Mouse (Mus musculus): ENCODE measurements at regions not wholly inside any gene's neighbourhood (a gene's known extent, or its start where the extent isn't known, plus 50 kb on each side); places are given as distances from the start of the nearest gene placed in this dataset.

DNA sequence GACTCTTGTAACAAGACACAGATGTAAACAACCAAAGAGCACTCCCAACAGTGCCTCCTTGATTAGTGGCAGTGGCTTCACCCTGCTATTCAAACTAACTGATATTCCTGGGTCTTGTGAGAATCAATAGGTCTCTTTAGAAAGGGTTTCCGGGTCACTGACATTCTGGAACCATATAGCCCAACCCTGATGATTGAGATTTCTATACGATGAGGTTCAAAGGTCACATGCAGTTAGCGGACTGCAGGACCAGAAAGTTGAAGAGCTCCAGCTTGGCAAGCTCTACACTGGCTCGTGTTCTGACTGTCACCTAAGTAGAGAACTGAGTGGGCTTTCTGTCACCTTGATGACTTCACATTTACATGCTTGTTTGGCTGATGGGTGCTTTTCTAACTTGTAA, 235.4 kb upstream of the Meis1 start:
- 67% methylated on average over 4 of the region's 4 CpGs for WGBS
- no peak overlapping the region for H3K4me2 ChIP-seq
- H3K4me3 ChIP-seq (ENCODE audit: low read depth, low read length): no peak overlapping the region
- no peaks in the 10 kb centered on the region for H3K27me3 ChIP-seq (ENCODE audit: control insufficient read depth, insufficient read depth, low read length)
- no peak overlapping the region for H3K27ac ChIP-seq (ENCODE audit: low read depth, low read length)
- no peaks in the 10 kb centered on the region for H3K4me1 ChIP-seq (ENCODE audit: control insufficient read depth, insufficient read depth, low read length)
- H3K36me3 ChIP-seq (ENCODE audit: control insufficient read depth, insufficient read depth, low read length): no peaks in the 10 kb centered on the region
- H3K9ac ChIP-seq (ENCODE audit: low read length): no peak overlapping the region
- H3K9me3 ChIP-seq (ENCODE audit: control insufficient read depth, low read length): no peaks in the 10 kb centered on the region
- DNase-seq (ENCODE audit: low spot score, missing footprints): no peak
- ATAC-seq (ENCODE audit: low FRiP score): no peak

DNA sequence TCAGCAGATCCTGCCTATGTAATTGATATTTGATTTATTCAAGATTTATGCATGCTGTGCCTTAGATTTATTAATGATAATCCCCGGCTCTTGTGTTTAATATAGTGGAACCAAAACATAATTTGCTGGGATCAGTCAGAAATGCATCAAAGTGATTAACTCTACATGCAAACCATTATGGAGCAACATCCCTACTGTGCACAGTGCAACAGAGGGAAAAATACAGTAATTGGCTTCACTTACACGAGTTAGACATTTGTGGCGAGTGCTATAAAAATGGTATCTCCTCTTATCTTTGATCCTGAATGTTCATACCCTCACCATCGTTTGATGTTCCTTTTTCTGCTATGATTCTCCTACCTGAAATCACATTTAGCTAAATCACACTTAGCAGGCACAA, 238.8 kb upstream of the Meis1 start:
- no peak for DNase-seq (ENCODE audit: low spot score, missing footprints)
- ATAC-seq (ENCODE audit: low FRiP score): no peak
- Histone ChIP-seq H3K27ac (ENCODE audit: low read depth, low read length) (no peak overlapping the region), H3K36me3 (ENCODE audit: control insufficient read depth, insufficient read depth, low read length) (no peaks in the 10 kb centered on the region), H3K4me3 (ENCODE audit: low read depth, low read length) (no peak overlapping the region), H3K9me3 (ENCODE audit: control insufficient read depth, low read length) (no peaks in the 10 kb centered on the region), H3K4me1 (ENCODE audit: control insufficient read depth, insufficient read depth, low read length) (no peaks in the 10 kb centered on the region), H3K9ac (ENCODE audit: low read length) (no peak overlapping the region), H3K4me2 (no peak overlapping the region), H3K27me3 (ENCODE audit: control insufficient read depth, insufficient read depth, low read length) (no peaks in the 10 kb centered on the region)
- WGBS: 86% methylated on average over 4 of the region's 4 CpGs

DNA sequence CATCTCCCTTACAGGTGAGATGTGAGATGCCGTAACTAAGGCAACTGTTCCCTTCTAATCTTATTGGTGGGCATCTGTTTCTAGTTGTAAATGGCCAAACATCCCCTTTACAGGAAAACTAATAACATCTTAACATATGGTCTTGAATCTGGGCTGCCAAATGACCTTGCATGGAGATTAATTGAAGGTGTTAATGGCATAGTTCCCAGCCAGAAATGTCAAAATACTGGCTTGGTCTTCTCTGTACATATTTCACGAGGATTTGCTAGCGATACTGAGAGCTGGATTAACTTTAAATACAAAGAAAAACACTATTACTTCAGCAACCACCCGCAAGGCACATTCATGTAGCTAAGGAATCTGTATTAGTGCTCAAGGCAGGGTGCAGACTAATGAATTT, 244.0 kb upstream of the Meis1 start:
- Histone ChIP-seq H3K27me3 (ENCODE audit: control insufficient read depth, insufficient read depth, low read length) (no peaks in the 10 kb centered on the region), H3K4me2 (no peak overlapping the region), H3K9me3 (ENCODE audit: control insufficient read depth, low read length) (no peaks in the 10 kb centered on the region), H3K36me3 (ENCODE audit: control insufficient read depth, insufficient read depth, low read length) (no peaks in the 10 kb centered on the region), H3K4me3 (ENCODE audit: low read depth, low read length) (no peak overlapping the region), H3K4me1 (ENCODE audit: control insufficient read depth, insufficient read depth, low read length) (no peaks in the 10 kb centered on the region), H3K9ac (ENCODE audit: low read length) (no peak overlapping the region), H3K27ac (ENCODE audit: low read depth, low read length) (no peak overlapping the region)
- 77% methylated on average over 4 of the region's 4 CpGs for WGBS
- ATAC-seq (ENCODE audit: low FRiP score) (no peak), DNase-seq (ENCODE audit: low spot score, missing footprints) (no peak)

DNA sequence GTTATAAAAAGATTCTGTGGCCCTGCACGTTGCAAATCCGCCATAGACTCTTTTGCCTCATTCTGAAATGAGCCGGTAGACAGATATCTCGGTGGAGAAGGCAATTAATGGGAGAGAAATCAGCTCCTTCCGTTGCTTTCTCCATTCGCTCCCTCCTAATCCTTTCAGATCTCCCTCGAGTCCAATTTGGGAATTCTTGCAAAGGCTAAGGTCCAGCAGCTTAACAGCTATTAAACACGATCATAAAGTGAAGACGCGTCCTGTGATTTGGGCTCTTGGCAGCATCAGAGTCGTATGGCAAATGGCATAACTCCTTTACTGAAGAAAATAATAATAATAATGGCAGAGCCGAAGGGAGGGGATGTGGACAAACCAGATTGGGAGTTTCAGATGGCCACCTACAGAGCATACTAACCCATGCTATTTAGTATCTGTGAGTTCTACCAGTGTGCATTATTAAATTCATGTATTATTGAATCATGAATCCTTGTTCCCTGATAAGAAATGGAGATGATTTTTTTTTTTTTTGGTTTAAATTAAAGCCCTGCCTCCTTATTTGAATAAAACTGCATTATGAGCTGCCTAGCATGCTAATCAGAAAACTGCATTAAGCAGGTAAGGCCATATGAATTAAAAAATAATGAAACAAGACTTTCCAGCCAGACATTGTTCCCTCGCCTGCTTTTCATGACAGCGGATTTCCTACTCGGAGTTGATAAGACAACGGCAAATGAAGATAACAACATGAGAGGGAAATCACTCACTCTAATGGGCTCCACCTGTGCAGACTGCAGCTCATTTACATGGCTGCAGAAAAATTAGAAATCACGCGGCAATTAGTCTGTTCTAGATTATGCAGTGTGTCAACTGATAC, 246.2 kb upstream of the Meis1 start:
- no peak overlapping the region for H3K27ac ChIP-seq (ENCODE audit: low read depth, low read length)
- H3K27me3 ChIP-seq (ENCODE audit: control insufficient read depth, insufficient read depth, low read length): no peaks in the 10 kb centered on the region
- no peaks in the 10 kb centered on the region for H3K9me3 ChIP-seq (ENCODE audit: control insufficient read depth, low read length)
- no peak overlapping the region for H3K4me3 ChIP-seq (ENCODE audit: low read depth, low read length)
- H3K9ac ChIP-seq (ENCODE audit: low read length): no peak overlapping the region
- ATAC-seq (ENCODE audit: low FRiP score): no peak
- 82% methylated on average over 18 of the region's 18 CpGs for WGBS
- H3K4me1 ChIP-seq (ENCODE audit: control insufficient read depth, insufficient read depth, low read length): no peaks in the 10 kb centered on the region
- no peaks in the 10 kb centered on the region for H3K36me3 ChIP-seq (ENCODE audit: control insufficient read depth, insufficient read depth, low read length)
- no peak for DNase-seq (ENCODE audit: low spot score, missing footprints)
- H3K4me2 ChIP-seq: no peak overlapping the region

DNA sequence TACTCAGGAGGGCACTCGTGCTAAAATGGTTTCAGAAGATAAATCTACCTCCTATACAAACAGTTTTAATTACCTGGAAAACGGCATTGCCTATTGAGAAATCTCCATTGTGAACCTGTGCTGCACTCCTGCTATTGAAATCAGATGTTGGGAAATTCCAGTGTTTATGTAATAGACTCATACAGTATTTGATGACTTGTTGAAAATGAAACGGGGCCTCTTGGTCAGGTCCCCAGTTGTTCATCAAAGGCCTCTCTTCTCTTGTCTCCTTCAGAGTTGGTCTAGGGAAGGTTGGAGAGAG, 246.8 kb upstream of the Meis1 start:
- ATAC-seq (ENCODE audit: low FRiP score) (no peak), DNase-seq (ENCODE audit: low spot score, missing footprints) (no peak)
- Histone ChIP-seq H3K4me1 (ENCODE audit: control insufficient read depth, insufficient read depth, low read length) (no peaks in the 10 kb centered on the region), H3K9me3 (ENCODE audit: control insufficient read depth, low read length) (no peaks in the 10 kb centered on the region), H3K4me2 (no peak overlapping the region), H3K27me3 (ENCODE audit: control insufficient read depth, insufficient read depth, low read length) (no peaks in the 10 kb centered on the region), H3K36me3 (ENCODE audit: control insufficient read depth, insufficient read depth, low read length) (no peaks in the 10 kb centered on the region), H3K4me3 (ENCODE audit: low read depth, low read length) (no peak overlapping the region), H3K9ac (ENCODE audit: low read length) (no peak overlapping the region), H3K27ac (ENCODE audit: low read depth, low read length) (no peak overlapping the region)
- WGBS: 84% methylated on average over 3 of the region's 3 CpGs

DNA sequence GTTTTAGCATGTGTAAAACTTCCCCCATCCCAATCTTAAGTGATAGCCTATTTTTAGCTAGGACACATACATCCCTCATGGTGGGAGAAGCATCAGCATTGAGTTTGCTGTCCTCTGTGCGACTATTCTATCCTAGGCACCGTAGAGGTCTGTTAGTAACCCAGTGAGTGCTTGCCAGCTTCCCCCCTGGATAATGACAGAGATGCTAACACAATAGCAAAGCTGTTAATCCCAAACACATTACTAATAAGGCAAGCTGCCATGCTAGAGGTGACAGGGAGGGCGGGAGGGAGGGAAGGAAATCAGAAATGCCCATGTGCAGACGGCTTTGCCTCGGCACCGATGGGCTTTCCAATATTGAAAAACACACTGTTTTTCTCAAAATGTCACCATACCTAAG, 272.2 kb upstream of the Meis1 start:
- no peaks in the 10 kb centered on the region for H3K27me3 ChIP-seq (ENCODE audit: control insufficient read depth, insufficient read depth, low read length)
- ATAC-seq (ENCODE audit: low FRiP score) (no peak), DNase-seq (ENCODE audit: low spot score, missing footprints) (no peak)
- WGBS: 83% methylated on average over 6 of the region's 6 CpGs
- no peak overlapping the region for H3K27ac ChIP-seq (ENCODE audit: low read depth, low read length)
- no peaks in the 10 kb centered on the region for H3K9me3 ChIP-seq (ENCODE audit: control insufficient read depth, low read length)
- H3K4me2 ChIP-seq: no peak overlapping the region
- H3K4me1 ChIP-seq (ENCODE audit: control insufficient read depth, insufficient read depth, low read length): peaks cover 4% of the 10 kb centered on the region; the same call in 1 of the 2 replicates
- H3K9ac ChIP-seq (ENCODE audit: low read length): no peak overlapping the region
- H3K4me3 ChIP-seq (ENCODE audit: low read depth, low read length): no peak overlapping the region
- no peaks in the 10 kb centered on the region for H3K36me3 ChIP-seq (ENCODE audit: control insufficient read depth, insufficient read depth, low read length)

DNA sequence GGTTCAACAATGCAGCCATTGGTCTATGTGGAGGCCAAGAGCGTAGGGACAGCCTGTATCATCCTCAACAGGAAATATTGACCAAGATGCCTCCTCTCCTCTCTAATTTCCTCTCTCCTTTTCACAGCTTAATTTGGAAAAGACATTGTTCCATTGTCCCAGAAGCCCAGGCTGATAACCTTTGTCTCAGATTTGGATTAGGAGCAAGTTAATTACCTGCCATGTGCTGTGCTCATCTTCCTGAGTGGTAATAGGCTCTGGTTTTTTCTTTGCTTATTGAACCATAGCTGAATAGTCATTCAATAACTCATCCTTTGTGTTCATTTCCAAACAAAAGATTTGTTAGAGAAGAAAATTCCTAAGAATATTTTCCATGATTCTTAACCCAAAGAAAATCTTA, 280.6 kb upstream of the Meis1 start:
- WGBS: 81% methylated on average over 1 of the region's 1 CpGs
- Histone ChIP-seq H3K4me3 (ENCODE audit: low read depth, low read length) (no peak overlapping the region), H3K27me3 (ENCODE audit: control insufficient read depth, insufficient read depth, low read length) (no peaks in the 10 kb centered on the region), H3K4me1 (ENCODE audit: control insufficient read depth, insufficient read depth, low read length) (no peaks in the 10 kb centered on the region), H3K9me3 (ENCODE audit: control insufficient read depth, low read length) (no peaks in the 10 kb centered on the region), H3K4me2 (no peak overlapping the region), H3K36me3 (ENCODE audit: control insufficient read depth, insufficient read depth, low read length) (no peaks in the 10 kb centered on the region), H3K27ac (ENCODE audit: low read depth, low read length) (no peak overlapping the region), H3K9ac (ENCODE audit: low read length) (no peak overlapping the region)
- DNase-seq (ENCODE audit: low spot score, missing footprints) (no peak), ATAC-seq (ENCODE audit: low FRiP score) (no peak)

DNA sequence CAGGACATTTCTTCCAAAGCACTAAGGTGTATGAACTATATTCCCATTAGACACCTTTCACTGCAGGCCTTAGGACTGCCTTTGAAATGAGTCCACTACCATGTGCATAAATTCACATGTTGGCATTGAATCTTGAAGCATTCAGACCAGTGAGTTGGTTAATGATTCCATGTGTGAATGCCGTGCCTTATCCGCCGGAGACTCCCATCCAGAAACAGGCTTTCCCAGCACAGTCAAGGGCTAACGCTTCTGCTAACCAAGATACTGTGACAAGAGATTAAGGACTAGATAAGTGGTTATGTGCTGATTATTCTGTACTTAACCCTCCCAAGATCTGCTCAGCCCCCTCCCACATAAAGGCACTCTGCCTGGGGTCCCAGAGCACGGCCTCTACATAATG, 287.9 kb upstream of the Meis1 start:
- DNase-seq (ENCODE audit: low spot score, missing footprints): no peak
- no peak for ATAC-seq (ENCODE audit: low FRiP score)
- H3K4me3 ChIP-seq (ENCODE audit: low read depth, low read length): no peak overlapping the region
- no peak overlapping the region for H3K27ac ChIP-seq (ENCODE audit: low read depth, low read length)
- 91% methylated on average over 5 of the region's 5 CpGs for WGBS
- no peaks in the 10 kb centered on the region for H3K36me3 ChIP-seq (ENCODE audit: control insufficient read depth, insufficient read depth, low read length)
- no peak overlapping the region for H3K4me2 ChIP-seq
- no peaks in the 10 kb centered on the region for H3K9me3 ChIP-seq (ENCODE audit: control insufficient read depth, low read length)
- no peaks in the 10 kb centered on the region for H3K27me3 ChIP-seq (ENCODE audit: control insufficient read depth, insufficient read depth, low read length)
- no peaks in the 10 kb centered on the region for H3K4me1 ChIP-seq (ENCODE audit: control insufficient read depth, insufficient read depth, low read length)
- no peak overlapping the region for H3K9ac ChIP-seq (ENCODE audit: low read length)

DNA sequence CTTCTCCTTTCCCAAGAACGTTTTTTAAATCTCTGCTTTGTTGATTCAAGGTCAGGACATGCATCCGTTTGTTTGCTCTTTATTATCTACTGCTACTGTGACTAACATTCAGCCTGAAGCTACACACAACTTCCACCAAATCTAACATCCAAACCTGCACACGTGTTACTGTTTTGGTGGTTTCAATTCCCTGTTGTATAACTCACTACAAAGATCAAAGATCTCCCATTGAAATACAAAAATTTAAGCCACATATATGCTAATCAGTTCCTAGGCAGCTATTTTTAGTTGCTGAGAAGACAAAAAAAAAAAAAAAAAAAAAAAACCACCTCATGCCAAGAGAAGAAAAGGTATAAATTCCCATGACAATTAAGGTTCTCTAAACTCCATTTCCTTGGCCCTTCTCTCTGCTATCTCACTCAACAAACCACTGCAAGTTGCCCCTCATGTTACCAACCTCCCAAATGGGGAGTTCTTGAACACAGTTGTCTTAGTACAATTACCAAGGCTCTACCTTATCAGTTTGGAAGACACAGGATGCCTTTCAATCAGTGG, 312.0 kb upstream of the Meis1 start:
- ATAC-seq (ENCODE audit: low FRiP score): no peak
- Histone ChIP-seq H3K4me1 (ENCODE audit: control insufficient read depth, insufficient read depth, low read length) (no peaks in the 10 kb centered on the region), H3K9me3 (ENCODE audit: control insufficient read depth, low read length) (no peaks in the 10 kb centered on the region), H3K27ac (ENCODE audit: low read depth, low read length) (no peak overlapping the region), H3K27me3 (ENCODE audit: control insufficient read depth, insufficient read depth, low read length) (no peaks in the 10 kb centered on the region), H3K36me3 (ENCODE audit: control insufficient read depth, insufficient read depth, low read length) (no peaks in the 10 kb centered on the region), H3K9ac (ENCODE audit: low read length) (no peak overlapping the region), H3K4me2 (no peak overlapping the region), H3K4me3 (ENCODE audit: low read depth, low read length) (no peak overlapping the region)
- 41% methylated on average over 3 of the region's 3 CpGs for WGBS
- DNase-seq (ENCODE audit: low spot score, missing footprints): peak; percentile 76

Data from midbrain, embryonic 11.5 days (tissue).